Mouse (Mus musculus): ENCODE measurements around the gene Aadat.
"Not testable (repeated sequence)": the region's sequence is repeated elsewhere in the genome, so short reads cannot be mapped to it uniquely, and the experiment has no call there.

Gene Aadat

DNA sequence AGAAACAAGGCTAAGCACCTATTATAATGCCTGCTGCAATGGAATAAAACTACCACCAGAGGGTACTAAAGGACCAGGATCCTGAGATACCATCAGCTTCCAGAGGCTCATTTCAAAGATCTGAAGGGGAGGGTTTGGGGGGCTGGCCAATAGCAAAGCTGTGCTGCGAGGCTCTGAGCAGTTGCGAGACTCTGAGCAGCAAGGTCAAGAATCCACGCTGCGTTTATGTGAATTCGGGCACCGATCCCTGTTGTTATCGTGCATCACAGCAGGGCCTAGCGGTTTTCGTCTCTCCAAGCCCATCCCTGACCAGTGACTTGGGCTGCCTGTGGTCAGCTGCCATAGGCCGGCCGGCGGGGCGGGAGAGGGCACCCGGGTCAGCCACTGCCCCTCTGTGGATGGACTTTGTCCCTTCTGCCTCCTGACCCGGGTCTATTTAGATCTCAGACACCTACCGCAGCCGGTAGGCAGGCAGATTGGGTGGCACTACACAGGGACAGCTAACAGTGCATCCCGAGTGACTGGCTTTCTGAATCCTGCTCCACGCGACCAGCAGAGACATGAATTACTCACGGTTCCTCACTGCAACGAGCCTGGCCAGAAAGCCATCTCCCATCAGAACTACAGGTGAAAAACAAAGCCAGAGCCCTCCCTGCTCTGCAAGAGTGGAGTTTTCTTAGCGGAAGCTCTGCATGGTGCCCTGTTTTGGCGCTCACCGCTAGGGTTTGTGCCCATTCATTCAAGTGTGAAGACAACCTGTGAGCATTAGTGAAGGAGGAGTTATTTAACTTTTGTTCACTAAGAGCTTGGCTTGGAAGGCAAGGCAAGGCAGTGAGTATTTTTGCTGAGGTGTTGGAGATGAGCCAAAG, at the start of gene Aadat:
Gene Aadat (plus strand): TSS at position 280 of the 869 bp plus-strand sequence.
- peak; percentile 63 for DNase-seq

DNA sequence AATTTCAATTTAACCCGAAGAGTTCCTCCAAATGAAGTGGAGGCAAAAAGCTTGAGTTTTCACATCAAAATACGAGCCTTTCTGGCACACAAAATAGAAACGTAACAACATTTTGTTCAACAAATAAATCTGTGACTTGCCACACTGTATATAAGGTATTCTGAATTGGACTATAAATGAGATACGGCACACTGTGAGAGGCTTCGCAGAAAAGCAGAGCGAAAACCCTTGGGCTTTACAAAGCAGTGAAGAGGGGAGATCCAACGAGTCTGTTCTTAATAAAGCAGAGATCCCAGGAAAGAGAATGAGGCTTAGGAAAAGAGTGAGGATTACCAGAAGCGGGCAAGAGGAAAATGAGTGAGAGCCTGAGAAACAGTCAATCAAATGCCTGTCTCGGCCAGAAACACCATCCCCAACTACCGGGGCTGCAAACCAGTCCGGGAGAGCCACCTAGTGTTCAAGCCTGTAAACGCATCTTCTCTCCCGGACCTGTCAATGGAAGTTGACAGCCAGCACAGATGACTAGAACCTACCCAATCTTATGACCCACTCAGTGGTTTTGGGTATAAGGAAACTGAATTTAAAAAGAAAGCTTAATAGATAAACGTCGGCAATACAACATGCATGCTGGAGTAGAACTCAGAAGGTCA, 38.9 kb upstream of the Aadat start:
- DNase-seq, result peak; percentile 77

DNA sequence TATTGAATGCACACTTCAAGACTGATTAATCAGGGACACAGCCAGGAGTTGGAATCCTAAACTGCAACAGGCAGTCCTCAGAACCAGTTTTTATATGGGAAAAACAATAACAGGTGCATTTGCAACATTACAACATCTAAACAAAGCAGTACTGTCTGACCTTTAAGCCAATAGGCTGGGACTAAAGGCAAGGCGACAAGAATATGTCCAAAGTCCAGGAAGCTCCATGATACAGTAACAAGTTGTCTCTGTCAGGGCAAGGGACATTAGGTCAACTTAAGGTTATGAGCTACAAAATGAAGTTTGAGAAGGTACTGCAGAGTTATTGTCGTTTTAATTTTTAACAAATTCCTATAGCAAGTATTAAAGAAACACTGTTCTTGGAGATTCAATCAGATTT, 15.6 kb upstream of the Aadat start:
- DNase-seq, result no peak

DNA sequence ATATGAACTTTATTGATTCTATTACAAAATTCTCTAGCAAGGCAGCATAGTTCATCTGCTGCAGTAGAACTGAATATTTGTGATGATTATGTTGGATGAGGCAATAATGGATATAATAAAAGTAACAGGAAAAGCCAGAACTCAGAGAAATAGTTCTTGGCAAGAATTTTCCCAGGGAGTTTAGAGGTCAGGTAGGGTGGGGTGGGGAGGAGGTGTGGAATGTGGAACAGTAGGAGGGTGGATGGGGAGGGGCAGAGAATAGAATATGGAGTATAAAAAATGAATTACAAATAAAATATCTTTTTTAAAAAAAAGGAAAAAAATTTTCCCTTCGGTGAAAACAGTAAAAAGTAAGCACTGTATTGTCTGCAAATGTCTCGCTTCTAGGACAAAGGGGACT, 13.9 kb upstream of the Aadat start:
- DNase-seq, result no peak

DNA sequence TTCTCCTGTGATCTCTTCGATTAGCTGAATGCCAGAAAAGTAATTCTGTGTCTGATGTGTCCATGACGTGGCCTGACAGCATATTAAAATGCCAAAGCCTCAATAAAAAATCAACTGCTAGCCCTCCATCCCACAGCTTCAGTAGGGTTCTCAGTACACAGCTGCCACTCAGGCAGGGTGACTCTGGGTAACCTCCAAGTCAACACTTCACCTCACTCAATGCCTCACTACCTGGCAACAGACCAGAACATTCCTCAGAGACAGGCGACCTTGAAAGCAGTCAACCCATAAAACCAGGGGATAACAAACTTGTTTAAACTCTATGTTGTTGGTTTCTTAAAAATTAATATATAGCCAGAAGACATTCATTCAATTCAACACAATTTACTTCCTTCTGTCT, 13.3 kb upstream of the Aadat start:
- DNase-seq, result no peak

DNA sequence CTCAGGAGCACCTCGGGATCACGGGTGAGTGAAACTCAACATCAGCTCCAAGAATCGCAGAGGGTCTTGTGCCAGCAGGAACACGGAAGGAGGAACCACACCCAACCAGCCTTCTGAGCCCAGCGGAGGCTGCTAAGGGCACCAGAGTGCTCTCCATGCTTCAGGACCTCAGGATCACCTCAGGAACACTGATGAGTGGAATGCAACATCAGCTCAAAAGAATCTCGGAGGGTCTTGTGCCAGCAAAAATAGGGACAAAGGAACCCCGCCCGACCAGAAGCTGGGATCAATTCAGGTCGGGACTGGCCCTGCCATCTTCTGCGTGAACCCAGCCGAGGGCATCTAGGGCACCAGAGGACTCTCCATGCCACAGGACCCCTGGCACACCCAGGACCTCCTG, 11.1 kb upstream of the Aadat start:
- no peak for DNase-seq

DNA sequence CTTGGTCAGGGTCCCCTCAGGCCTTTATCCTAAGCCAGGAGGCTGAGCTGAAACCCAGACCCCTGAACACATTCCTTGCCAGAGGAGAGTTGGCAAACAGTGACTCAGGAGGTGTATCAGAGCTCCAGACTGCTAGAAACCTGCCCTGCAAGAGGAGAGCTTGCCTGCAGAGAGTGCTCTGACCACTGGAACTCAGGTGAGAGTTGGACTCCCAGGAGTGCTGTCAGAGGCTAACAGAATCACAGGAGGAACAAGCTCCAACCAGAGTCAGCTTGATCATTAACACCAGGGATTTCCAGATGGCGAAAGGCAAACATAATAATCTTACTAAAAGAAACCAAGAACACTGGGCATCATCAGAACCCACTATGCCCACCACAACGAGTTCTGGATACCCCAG, 10.7 kb upstream of the Aadat start:
- DNase-seq, result not testable (repeated sequence)

DNA sequence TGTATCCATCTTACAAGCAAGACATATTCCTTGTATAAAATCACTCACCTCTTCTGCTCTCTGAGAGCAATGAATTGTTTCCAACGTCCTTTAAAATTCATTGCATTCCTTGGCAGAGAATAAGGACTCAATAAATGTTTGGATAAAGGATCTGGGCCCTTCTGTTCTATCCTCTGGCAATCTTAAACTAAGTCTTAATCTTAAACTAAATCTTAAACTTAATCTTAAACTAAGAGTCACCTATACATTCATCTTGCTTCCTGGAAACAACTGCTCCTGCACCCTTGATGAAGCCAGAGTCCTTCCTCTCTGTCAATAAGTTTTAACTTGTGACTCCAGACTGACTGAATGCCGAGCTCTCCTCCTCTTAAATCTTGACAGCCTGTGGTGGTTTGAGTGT, 2.6 kb upstream of the Aadat start, which contains the start of gene Gm10283:
Gene Gm10283 (minus strand): TSS at position 101 of the 400 bp plus-strand sequence.
- DNase-seq, result no peak

DNA sequence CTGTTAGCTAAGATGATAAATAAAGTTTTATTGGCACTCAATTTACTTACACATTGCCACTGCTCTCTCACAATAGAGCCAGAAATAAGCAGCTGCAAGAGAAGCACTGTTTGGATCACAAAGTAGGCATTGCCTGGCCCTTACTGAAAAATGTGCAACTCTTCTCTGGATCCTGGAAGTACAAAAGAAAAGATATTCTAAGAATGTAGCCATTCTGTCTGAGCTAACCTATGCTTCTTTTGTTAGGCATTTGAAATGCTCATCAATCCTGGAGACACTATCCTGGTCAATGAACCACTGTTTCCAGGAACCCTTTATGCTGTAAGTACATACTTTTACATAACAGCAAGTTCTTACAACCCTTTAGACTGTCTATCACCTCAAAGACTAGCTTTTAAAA, 12.6 kb downstream of the Aadat start:
- no peak for DNase-seq

DNA sequence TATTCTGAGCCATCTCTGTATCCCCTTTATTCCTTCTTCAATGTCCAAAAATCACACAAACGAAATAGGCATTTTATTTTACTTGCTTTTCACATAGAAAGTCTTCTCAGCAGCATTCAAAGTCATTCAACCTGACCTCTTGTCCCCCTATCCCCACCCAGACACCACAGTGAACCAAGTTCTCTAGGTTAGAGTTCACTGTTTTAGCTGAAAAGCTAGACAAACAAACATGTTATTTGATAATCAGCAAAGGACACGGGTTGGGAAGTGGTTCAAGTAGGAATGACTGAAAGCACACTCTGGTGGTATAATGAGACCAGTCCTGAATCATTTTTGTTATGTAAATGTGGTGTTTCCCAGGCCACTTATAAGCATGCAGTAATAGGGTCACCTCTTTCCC, 29.2 kb downstream of the Aadat start:
- no peak for DNase-seq

DNA sequence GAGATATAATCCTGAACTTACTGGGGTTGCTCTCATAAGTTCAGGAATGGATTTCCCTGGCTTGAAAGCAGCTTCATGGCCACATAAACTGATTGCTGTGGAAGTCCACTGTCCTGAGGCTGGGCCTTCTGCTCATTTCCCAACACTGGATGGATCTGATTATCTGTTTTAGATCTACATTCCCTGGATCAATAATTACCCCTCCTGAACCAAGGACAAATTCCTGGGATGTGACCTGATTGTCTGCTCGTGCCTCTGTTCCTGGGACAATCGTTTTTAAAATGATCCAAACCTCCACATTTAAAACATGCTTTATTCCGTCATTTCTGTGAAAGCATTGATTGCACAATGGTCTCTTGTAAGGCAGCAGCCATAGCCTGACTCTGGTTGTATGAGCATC, 61.1 kb downstream of the Aadat start:
- no peak for DNase-seq

DNA sequence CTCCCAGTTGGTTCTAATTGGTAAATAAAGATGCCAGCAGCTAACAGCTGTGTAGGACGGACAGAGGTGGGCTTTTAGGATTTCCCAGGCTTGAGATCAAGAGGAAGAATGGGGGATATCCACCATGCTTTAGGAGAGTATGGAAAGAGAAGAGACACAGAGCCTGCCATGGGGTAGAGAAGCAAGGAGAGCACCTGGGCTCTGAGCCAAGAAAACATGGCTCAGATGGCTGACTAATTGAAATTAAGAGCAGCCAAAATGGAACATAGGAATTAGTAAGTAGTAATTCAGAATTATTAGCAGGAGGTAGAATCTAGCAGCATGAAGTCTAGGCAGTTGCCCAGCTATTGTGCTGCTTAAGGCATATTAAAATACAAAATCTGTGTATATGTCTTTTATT, 71.5 kb downstream of the Aadat start:
- DNase-seq, result no peak

DNA sequence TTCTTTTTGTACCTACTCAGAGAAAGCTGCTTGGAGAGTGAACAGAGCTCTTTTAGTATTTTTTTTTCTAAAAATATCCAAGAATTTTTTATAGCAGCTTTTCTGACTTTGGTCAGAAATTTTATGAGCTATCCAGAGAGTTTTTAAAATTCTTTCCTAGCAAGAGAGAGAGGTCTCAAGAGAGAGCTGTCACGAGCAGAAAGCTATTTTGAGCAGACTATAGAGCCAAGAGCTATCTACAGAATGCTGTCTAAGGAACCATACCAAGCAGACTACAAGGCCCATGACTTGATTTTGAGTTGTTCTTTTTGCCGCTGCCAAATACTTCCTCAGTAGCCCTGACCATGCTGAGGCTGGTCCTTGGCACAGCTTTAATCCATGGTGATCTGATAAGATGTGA, 77.6 kb downstream of the Aadat start:
- no peak for DNase-seq

DNA sequence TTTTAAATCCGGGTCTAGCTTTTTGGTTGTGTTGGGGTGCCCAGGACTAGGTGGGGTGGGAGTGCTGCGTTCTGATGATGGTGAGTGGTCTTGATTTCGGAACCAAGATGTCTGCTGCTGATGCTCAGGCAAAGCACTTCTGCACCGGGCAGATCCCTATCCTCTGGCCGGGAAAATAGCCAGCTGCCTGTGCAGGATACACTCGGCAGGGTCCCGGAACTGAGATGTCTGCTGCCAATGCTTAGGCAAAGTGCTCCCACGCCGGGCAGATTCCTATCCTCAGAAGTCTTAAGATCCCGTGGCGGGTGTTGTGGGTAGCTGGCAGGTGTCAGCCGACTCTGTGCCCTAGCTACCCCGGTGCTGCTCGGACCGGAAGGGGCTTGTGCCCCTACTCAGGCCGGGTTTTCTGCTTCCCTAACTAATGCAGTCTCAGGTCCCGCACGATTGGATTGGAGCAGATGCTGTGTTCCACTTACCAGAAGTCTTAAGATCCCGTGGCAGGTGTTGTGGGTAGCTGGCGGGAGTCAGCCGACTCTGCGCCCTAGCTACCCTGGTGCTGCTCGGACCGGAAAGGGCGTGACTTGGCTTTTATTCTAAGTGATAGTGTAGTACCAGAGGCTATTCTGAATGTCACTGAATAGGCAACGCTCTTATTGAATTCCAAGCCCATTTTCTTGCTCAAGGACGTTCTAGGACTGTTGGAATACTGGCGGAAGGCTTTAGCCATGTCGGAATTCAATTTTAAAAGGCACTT, 85.8 kb downstream of the Aadat start:
- not testable (repeated sequence) for DNase-seq

DNA sequence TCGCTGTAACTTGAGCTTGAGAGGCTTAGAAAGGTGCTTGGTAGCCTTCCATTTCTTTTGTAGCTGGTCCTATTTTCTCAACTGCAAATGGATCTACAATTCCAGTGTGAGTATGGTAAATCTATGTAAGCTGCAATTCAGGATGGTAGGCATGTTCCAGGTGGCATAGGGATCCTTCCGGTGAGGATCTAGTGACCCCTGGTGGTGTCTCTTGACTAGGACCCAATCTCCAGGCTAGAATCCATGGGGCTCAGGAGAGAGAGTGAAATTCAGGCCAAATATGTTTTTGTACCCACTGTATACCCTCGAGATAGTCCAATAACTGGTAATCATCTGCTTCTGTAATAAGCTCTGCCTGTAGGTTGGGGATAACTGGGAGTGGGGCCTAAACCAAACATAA, 89.0 kb downstream of the Aadat start:
- DNase-seq, result no peak

Data from right cerebral cortex, postnatal 4 days (tissue).